Mouse (Mus musculus): ENCODE results near the gene Nap1l5. TPM values are rescaled to one million over a fixed set of nuclear protein-coding genes. Genes with fewer than 3 reads are reported as not detected.

Nap1l5 gene
- 100 to 1,000 TPM; 186 to 199 TPM for total RNA-seq (2021)
- long read RNA-seq, transcript Nap1l5-201 (1 exons, 1,844 nt) = major isoform, 199 of 209 reads
- long read RNA-seq, partial matches to known transcripts = 0 of 209 reads
- long read RNA-seq, other reads (novel, unspliced or antisense) = 9 of 209 reads

- DNase-seq (ENCODE audit: low spot score in 2 of 2) = peak; percentile 63 to 67
Measured at GRCm38 (mm10) chr6:58906852-58907261, at the start of gene Nap1l5. Gene Nap1l5, minus strand, starts transcription at chr6:58907076.

- no peak for DNase-seq (ENCODE audit: low spot score in 2 of 2)
Measured at GRCm38 (mm10) chr6:58951128-58951992, 44.5 kb upstream of the Nap1l5 start.

GRCm38 (mm10) chr6:58950410-58950809 is 43.5 kb upstream of the Nap1l5 start:
- no peak for DNase-seq (ENCODE audit: low spot score in 2 of 2)

- no peak for DNase-seq (ENCODE audit: low spot score in 2 of 2)
Measured at GRCm38 (mm10) chr6:58946840-58947239, 40.0 kb upstream of the Nap1l5 start.

DNA sequence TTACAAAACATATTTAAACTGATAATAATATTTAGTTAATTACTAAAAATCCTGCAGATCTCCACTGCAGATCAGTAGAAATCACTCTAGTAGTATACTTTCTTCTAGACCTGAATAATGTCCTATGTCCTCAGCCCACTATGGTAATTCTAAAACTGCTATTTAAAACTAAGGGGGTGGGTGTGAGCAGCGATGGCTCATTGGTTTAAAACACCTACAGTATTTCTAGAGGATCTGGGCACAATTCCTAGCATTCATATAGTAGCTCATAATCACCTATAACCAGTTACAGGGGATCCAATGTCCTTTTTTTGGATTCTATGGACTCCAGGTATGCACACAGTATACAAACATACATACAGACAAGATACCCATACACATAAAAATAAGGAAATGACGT is 39.4 kb upstream of the Nap1l5 start:
- DNase-seq (ENCODE audit: low spot score in 2 of 2) = no peak

- DNase-seq (ENCODE audit: low spot score in 2 of 2) = no peak
Measured at GRCm38 (mm10) chr6:58943958-58944357, 37.1 kb upstream of the Nap1l5 start.

GRCm38 (mm10) chr6:58942276-58942675 is 35.4 kb upstream of the Nap1l5 start:
- no peak for DNase-seq (ENCODE audit: low spot score in 2 of 2)

DNA sequence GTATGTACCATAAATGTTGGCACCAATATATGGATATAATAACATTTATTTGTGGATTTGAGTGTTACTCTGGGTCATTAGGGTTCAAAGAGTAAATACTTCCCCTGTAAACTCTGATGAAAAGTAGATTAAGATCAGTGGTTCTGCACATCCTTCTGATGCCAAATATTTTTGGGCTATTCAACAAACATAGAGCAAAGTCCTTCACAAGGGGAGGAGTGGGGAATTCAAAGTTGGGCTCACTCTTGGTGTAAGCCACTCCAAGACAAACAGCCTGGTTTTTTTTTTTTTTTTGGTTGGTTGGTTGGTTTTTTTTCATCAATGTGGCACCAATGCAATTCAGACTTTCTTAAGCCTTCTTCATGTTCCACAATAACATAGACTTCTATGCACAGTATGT is 30.9 kb upstream of the Nap1l5 start:
- no peak for DNase-seq (ENCODE audit: low spot score in 2 of 2)

DNA sequence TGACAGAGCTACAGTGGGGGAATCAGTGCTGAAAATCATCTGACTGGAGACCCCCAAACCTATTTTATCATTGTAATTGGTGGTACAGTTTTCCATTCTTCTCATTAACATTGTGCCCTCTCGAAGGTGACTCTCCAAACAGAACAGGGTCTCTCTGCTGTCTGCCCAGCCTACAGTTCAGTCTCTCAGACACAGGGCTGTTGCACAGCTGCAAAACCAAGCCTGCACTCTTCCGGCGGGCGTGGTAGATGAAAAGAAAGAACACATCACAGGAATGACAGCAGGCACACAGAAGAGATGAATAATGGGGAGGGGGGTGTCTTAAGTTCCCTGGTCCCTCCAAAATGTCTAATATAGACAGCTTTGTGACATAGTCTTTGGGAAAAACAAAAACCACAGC is 27.3 kb upstream of the Nap1l5 start:
- no peak for DNase-seq (ENCODE audit: low spot score in 2 of 2)

GRCm38 (mm10) chr6:58933189-58933913 is 26.5 kb upstream of the Nap1l5 start:
- peak in 1 of 2 experiments; percentile 48 for DNase-seq (ENCODE audit: low spot score in 2 of 2)

DNA sequence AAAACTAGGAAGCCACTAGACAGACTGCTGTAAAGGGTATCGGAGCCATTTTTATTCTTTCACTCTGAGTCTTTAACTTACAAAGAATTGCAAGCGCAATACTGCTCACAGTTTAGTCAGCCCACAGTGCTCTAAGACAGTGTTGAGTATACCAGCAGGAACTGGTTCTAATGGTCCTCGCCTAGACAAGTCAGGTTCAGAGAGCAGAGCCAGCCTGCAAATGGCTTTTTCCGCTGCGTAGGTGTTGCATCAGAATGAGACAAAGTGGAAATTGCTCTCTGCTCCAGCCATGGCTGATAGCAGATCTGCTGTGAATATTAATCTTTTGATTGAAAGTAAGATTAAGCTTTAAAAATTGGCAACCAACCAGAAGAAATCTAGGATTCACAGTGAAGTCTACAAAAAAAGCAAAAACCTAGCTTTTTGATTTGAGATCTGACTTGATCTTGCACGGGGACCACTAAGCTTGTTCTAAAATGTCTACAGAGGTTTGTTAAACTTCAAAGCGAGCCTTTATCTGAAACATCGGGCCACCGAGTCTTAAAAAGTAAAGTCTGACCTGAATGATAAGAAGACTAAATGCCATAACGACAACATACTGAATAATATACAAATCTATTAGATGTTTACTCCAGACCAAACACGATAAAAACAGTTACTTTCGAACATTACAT is 25.8 kb upstream of the Nap1l5 start:
- DNase-seq (ENCODE audit: low spot score in 2 of 2) = peak in 1 of 2 experiments; percentile 31

GRCm38 (mm10) chr6:58931149-58931548 is 24.3 kb upstream of the Nap1l5 start:
- DNase-seq (ENCODE audit: low spot score in 2 of 2) = no peak

GRCm38 (mm10) chr6:58929911-58930431 is 23.1 kb upstream of the Nap1l5 start:
- DNase-seq (ENCODE audit: low spot score in 2 of 2) = peak in 1 of 2 experiments; percentile 29

DNA sequence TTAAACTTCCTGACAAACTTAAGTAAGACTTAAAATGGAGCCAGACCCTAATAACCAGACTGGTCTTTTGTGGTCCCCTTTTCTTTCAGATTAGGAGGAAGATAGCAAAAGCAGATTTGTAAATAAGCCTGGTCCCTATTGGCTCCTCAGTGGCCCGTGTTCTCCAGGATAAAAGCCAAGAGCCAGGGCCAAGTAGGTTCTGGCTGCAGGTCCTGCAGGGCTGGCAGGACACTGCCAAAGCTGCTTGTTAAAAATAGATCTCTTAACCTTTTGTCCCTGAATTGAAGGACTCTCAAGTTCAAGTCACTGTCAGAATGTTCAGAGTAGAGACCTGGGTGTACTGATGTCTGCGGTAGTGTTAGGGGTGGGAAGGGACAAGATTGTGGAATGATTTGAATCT is 21.0 kb upstream of the Nap1l5 start:
- DNase-seq (ENCODE audit: low spot score in 2 of 2) = peak in 1 of 2 experiments; percentile 31

- DNase-seq (ENCODE audit: low spot score in 2 of 2) = no peak
Measured at GRCm38 (mm10) chr6:58922511-58922910, 15.6 kb upstream of the Nap1l5 start.

DNA sequence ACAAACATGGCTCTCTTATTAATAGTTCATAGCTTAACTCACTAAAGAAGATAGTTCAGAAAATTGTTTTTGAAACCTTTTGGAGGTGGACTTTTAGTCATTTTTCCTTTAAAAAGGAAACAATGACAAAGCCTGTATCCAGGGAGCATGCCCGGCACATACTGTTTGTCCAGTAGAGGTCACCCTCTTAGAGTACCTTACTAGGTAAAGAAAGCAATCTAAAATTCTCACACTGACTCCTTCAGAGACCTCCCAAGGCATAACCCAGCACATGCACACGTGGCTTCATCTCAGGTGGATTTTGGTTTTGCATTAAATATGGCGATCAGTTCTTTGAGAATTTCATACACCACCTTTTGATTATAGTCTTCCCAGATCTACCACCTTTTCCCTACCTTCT is 14.7 kb upstream of the Nap1l5 start:
- DNase-seq (ENCODE audit: low spot score in 2 of 2) = no peak

- DNase-seq (ENCODE audit: low spot score in 2 of 2) = no peak
Measured at GRCm38 (mm10) chr6:58920735-58921134, 13.9 kb upstream of the Nap1l5 start.

DNA sequence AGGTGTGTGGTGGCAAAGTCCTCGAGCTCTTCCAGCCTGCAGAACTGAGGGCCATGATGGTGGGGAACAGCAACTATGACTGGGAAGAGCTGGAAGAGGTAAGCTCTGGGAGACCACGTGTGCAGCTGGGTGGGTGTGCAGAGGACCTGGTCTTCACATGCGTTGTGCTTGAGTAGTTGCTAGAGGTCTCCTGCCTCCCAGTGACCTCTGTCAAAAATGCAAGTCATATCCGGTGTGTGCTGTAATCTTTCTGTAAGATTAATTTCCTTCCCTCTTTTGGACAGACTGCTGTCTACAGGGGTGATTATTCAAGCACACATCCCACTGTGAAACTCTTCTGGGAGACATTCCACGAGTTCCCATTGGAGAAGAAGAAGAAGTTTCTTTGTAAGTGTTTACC is 9.6 kb upstream of the Nap1l5 start:
- DNase-seq (ENCODE audit: low spot score in 2 of 2) = no peak

- DNase-seq (ENCODE audit: low spot score in 2 of 2) = no peak
Measured at GRCm38 (mm10) chr6:58913971-58914370, 7.1 kb upstream of the Nap1l5 start.

DNA sequence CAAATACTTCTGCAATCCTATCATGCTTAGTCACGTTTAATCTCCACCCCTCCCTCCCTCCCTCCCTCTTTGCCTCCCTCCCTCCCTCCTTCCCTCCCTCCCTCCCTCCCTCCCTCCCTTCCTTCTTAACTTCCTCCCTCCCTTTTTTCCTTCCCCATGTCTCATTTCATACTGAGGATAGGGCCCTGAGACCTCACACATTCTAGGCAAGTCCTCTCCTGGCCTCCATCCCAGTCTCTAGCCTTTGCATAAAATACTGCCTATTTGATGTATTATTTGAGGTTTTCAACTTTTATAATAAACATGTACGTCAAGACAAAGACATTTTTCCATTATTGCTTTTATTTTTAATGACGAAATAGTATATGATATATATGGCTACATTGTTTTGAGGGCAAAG is 6.7 kb upstream of the Nap1l5 start:
- DNase-seq (ENCODE audit: low spot score in 2 of 2) = no peak

DNA sequence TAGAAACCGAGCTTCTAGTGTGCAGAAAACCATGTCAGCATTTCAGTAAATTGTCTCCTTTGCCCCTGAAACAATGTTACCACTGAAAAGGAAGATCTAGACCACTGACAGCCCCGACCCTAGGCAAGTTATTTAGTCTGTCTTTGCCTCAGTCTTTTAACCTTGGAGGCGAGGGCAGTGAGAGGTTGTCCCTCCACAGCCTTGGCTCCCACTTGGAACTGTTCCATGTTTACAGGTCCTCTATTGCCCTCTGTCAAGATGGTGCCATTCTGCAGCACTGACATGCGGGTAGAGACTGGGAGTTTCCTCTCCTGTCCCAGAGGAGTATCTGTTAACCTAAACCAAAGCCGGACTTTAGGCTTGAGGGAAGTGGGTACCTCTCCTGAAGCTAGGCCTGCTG is 6.0 kb upstream of the Nap1l5 start:
- DNase-seq (ENCODE audit: low spot score in 2 of 2) = no peak
